Mouse (Mus musculus): Measurements from ENCODE around the gene Cachd1.

Gene Cachd1

DNA sequence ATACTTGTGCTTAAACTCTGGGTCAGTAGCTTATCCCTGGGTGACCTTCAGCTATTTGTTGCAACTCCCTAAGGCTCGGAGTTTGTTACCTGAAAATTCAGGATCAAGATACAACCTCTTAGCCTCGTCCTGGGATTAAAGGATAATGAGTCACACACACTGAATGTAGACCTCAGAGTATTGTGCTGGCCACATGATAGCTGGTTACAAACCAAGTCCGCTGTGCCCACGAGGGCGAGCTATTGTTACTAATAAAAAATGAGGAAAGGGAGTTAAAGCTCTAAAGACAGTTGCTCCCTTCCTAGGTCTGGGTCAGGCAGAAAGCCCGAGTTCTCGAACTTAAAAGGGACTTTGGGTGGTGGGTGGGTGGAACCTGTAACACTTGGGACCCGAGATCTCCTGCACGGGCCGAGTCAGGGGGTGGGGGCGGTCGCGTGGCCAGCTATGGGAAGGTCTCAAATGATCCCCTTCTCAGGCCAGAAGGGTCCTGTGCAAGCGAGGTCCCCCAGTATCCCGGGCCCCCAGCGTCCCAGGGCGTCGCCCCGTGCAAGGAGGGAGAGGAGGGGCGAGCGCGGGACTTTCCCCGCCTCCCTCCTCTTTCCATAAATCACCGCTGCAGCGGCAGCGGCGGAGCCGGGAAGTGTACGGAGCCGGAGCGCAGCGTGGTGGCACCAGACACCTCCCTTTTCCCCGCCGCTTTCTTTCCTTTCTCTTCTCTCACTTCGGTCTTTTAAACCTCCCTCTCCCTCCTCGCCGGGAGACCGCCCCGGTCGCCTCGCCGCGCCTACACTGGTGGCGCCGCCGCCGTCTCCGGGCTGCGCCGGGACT, at the start of gene Cachd1:
Gene Cachd1, plus strand, starts transcription at position 633 of the 828 bp plus-strand sequence.
- DNase-seq = peak; percentile 89

DNA sequence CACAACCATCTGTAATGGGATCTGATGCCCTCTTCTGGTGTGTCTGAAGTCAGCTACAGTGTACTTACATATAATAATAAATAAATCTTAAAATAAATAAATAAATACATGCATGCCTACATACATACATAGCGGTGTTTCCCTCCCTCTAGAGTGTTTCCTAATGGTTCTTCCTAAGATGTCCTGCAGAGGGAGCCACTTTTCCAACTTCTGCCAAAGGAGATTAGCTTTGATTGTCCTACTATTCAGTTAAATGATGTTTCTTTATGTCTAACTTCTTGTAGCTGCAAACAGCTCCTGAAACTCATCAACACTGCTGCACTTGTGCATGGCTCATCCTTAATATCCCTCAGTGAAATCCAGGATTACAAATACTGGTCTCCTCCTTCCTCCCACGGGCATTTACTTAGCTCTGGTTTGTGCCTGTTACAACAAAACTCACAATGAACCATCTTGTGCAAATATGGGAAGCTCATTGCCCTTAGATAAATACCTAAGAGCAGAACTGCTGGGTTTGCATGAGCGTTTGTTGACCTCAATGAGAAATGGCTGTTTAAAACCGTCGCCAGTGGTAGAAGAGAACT, 47.5 kb upstream of the Cachd1 start:
- DNase-seq = peak; percentile 17

DNA sequence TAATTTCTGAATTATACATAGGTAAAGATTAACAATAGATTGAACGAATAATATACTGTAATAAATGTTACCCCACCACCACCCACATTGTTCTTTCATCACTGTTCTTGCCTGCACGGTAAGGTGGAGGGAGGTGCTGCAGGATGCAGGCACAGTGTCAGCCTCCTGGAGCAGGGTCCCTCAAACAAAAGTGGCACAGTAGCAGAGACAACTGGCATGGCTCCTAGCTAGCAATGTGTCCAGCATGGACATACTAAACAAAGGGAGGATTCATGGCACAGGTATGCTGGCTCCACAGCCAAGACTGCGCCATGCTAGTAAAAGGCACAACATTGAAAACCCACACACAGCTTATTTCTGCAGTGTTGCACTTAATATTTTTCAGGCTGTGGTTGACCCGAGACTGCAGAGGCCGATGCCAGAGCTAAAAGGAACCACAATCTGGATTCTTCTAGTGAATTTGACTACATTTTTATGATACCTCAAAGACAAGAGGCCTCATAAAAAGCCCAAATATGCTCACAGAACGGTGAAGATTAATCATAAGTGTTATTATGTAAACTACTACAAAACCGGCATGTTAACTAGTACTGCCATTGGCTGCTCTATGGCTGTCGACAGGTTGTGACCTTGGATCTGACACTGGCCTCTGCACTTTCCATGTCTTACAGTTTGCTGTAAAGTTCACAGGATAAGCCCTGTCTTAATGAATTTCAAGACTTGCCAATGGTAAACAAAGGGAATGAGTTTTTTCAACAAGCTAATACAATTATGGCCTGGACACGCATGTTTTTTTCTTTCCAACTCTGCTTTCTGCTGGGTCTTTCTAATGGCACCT, 41.2 kb upstream of the Cachd1 start:
- DNase-seq = no peak

DNA sequence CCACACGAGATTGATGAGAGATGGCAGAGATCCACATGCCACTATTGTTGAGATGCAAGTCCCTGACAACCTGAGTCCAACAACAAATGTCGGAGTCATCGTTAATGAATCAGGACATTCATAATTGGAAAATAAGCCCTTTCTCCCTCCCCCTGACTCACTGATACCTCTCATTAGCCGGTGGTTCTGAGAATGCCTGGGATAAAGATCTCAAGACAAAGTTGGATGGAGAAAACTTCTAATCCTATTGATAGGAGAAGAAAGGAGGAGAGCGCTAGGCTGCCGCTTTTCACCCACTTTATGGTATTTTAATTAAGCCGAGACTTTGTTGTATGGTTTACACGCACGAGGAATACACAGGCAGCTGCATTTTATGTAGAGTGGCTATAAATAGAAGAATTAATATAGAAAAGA, 40.5 kb upstream of the Cachd1 start:
- no peak for DNase-seq

DNA sequence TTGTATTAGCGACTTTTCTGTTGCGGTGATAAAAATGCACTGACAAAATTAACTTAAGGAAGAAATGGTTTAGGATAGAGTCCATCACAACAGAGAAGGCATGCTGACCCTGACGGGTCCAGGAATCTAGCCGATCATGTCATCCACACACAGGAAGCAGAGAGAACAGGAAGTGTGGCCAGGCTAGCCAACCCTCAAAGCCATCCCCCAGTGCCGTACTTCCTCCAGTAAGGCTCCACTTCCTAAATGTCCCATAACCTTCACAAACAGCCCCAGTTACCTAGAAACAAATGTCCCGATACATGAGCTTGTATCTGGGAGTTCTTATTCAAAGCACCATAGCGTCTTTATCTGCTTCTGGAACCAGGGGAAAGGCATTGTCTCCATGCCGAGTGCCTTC, 32.9 kb upstream of the Cachd1 start:
- DNase-seq = no peak

DNA sequence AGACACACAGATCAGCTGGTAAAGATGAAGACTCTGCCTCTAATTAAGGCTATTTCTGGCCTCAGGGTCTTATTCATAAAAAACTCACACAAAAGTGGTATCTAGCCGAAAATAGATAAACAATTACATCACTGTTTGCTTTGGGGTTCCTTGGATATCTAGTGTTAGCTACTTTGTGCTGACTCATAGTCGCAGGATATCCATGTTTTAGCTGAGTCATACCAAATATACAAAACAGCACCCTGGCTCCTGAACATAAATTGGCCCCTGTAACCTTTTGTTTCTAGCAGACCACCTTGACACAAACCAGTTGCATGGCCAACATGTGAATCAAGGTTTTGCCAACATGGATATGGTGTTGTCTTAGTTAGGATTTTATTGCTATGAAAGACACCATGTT, 24.2 kb upstream of the Cachd1 start:
- no peak for DNase-seq

DNA sequence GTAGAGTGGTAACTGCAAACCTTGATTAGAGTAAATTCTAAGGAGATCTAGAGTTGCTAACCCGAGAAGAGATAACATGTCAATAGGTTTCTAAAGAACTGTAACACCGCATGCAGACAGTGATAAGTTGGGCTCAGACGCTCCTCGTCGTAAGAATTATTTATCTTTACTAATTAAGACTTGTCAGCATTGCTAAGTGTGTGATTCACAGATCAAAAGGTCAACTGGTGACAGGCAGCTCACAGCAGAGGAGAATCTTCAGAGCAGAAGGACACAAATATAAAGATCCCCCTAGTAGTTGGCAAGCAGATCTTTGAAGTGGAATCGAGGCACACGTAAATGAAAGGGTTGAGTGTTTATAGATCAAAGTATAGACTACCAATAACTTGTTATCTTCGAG, 20.8 kb upstream of the Cachd1 start:
- no peak for DNase-seq

DNA sequence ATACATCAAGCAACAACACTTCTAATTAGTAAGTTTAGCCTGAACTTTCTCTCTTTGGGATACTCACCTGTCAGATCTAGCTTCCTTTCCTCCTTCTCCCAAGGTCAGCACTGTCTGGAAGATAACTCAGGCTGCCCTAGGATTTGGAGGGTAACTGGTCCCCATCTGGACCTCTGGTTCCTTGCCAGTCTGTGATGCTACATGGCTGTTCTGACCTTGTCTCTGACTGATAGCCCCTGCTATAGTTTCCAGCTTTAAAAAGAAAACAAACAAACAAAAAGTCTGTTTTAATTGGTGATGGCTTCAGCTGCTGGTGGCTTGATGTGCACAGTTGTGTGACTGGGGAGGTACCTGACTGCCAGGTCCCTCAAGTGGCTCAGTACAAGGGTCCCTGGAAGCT, 20.0 kb upstream of the Cachd1 start:
- DNase-seq = no peak

DNA sequence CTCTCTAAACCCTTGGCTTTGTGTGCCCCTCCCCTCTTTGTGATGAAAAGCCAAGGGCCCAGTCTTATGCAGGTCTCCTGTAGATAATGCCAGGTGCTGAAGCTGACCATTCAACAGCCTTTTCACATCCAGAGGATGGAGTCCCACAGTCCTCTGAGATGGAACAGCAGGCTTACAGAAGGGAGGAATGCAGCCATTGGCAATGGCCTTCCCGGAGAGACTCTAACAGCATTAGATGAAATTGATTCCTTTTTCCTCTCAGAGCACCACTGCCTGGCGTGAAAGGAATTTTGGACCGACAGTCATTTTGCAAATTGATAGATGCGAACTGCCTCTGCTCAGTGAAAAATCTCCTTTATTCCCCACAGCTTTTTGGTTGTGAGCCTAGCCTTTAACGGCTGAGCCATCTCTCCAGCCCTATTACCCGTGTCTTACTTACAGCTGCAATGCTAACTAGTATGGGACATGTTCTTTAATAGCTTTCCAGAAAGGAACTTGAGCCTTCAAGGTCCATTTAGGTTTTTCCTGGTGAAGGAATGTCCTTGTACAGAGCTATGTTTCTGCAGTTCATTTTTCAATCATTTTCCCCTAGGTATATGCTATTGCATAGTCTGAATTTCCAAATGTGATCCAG, 18.1 kb upstream of the Cachd1 start:
- no peak for DNase-seq

DNA sequence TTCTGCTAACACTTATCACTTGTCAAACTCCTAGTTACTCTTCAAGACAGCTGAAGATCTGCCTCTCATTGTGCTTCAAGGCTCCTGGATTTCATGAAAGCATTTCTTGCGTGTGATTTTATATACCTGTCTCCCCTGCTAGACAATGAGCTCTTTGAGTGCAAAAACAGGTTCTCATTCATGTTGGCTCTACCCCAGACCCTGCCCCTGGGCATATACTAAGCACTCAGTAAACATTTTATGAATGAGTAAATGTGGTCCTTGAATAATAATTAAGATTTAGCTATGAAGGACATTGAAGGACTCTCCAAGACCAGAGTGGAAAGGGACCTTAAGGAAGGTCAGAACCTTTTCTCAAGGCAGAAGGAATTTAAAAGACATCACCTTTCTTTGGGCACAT, 16.9 kb upstream of the Cachd1 start:
- no peak for DNase-seq

DNA sequence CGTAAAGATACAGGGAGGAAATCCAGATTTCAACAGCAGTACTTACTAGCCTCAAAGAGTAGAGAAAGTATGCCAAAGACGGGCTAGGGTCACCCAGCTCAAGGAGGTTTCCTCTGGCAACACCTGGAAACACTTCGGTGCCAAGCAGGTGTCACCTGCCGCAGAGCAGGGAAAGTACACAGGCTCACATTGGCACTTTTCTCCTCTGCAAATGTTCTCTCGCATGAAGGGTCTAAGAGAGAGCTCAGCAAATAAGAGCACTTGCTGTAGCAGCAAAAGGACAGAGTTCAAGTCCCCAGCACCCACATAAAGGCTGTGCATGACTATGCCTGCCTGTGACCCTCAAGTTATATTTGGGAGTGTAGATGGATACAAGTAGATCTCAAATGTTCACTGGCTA, 16.1 kb upstream of the Cachd1 start:
- no peak for DNase-seq

DNA sequence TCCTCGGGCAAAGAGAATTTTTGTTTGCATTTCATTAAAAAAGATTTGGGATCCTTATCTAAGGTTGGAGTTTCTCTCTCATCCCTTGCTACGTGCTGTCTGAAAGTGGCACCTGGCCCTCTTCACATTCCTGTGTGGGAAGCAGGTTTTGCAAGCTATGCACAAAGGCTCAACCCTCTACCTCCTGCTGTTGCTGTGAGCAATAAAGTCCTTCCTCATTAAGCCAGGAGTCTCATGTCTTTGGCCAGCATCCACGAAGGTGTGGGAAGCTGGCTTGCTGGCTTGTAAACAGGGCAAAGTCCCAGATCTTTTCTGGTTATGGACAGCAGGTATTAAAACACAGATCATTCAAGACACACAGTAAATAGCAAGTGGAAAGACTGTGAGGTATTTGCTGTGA, 7.9 kb upstream of the Cachd1 start:
- DNase-seq = peak; percentile 77

DNA sequence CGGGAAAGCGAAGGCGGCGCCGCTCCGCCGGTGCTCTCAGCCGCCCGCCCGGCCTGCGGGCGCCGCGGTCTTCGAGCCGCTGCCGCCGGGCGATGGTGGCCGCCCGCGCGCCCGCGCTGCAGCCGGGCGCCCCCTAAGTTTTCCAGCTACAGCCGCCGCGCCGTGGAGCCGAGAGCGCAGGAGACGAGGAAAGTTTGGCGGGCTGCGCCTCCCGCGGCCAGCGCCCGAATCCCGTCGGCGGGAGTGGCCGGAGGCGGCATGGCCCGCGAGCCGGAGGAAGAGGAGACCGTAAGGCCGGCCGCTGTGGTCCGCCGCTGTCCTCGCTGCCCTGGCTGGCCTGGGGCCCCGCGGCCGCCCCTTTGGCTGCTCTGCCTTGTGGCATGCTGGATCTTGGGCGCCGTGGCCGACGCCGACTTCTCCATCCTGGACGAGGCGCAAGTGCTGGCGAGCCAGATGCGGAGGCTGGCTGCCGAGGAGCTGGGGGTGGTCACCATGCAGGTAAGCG, 448 bp downstream of the Cachd1 start:
- DNase-seq = peak; percentile 69

DNA sequence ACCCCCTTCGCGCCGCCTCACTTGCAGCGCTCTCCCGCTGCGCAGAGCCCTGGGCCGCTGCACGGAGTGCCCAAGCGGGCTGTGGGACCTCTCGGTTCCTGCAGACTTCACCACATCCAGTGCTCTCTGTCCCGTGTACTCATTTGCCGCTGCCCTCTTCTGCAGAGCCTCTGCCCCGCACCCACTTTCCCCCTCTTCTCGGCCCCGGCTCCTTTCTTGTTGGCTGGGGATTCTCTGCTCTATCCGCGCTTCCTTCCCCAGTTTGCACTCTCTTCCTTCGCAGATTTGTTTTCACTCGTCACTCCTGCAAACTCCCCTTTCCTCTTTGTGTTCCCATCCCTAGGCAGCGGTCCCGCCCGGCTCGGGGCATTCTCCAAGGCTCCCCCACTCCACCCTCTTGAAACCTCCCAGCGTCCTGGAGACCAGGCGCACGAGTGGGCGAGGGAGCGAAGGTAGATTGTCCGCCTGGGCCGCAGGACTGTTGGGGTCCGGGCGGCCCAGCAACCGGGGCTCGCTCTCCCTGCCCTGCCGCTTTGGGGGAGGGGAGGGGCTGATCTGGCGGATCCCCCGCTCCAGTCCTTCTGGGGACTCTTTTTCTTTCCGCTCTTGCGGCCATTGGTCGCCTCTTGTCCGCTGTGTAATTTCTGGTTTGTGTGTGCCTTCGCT, 1.0 kb downstream of the Cachd1 start:
- DNase-seq = peak; percentile 64

DNA sequence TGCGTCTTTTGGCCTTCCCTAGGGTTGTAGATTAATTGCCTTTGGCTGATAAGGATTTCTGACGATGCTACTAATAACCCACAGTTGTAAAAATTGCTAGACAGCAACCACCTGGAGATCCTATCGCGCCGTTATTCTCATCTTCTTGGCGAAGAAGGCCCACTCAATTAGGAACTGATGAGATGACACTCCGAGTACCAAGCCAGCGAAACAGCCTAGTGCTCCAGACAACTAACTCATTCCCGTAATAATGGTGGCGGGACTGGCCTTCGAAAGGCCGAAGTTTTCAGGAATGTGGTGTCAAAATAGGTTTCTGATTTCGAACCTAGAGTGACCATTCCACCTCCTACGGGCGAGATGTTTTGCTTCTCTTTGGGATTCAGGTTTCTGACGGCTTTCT, 1.6 kb downstream of the Cachd1 start:
- peak; percentile 41 for DNase-seq

DNA sequence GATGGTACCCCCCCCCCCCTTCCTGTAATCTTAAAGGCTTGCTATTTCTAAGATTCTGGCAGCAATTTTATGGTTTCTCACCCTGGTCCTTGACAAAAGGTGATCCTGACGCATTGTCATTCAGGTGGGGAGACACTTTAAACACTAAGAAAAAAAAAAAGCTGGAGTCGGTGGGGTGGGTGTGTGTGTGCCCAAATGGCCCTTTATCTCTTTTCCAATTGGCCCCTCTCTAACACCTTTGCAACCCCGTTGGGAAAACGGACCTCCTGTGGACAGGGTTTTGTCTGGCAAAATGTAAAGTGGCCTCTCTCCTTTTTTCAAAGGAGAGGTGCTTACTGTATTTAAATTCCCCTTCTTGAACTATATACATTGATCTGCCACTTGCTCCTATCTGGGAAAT, 2.5 kb downstream of the Cachd1 start:
- DNase-seq = no peak

DNA sequence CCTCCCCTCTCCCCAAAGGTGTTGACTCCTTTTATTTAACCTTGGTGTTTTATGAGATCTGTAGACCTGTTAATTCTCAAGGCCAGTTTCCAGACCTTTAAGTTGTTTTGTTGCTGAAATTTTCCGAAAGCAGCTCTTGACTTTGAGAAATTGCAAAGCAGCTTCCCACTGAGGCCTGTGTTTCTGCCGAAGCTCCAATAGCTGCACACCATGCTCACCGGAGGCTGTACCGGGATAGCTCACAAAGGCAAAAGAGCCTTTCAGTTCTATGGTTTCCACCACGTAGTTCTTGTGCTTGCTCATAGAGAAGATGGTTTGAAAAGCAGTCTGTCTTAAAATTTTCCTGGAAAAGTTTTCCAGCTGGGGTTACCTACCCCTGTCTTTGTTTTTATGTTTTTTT, 3.2 kb downstream of the Cachd1 start:
- no peak for DNase-seq

DNA sequence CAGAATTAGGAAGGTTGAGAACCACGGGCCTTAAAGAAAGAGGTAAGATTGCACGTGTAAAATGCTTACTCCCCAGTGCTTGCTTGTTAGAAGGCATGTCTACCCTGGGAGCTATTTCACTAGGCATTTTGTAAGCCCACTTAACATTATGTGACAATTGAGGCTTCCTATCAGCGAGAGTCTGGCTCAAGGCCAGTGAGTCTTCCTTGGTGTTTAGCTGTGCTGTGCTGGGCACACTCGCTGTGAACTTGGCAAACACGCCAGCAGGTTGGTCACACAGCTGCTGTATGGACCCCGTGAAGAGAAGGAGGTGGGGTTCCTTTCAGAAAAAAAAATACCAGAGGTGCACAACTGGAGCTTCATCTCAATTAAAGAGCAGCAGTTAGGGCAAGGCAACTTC, 4.4 kb downstream of the Cachd1 start:
- no peak for DNase-seq

DNA sequence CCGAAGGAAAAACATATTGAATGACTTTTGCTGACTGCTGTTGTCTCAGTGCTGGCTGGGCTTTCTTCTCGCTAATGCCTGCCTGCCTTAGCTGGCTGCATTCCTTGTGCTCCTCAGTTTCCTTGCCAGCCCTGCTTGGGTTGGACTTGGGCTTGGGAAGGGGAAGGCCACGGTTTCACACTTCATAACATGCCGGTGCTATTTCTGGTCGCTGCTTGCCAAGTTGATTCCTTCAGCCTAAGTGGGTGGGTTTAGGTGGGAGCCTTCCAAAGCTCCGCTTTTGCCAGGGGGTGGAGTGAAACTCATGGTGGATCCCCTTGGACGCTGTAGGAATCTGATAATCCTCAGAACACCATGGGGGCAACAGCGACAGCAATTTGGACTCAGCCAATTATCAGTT, 5.9 kb downstream of the Cachd1 start:
- peak; percentile 51 for DNase-seq

DNA sequence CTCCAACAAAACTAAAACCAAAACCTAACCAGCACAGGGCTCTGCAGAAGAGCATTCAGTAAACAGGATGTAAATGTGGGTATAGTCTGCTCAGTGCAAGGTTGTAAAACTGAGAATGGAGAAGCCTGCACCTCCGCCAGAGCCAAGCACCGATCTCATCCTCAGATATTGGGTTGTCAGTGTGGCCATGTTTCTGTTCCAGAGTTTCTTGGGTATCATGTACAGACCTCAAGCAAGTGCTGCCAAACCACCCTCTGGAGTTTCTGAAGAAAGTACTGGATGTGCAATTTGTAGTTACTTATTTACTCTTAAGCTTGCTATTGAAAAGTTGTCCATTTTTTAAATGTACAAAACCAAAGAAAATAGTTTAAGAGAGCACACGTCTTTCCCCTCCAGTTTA, 6.4 kb downstream of the Cachd1 start:
- DNase-seq = peak; percentile 38

DNA sequence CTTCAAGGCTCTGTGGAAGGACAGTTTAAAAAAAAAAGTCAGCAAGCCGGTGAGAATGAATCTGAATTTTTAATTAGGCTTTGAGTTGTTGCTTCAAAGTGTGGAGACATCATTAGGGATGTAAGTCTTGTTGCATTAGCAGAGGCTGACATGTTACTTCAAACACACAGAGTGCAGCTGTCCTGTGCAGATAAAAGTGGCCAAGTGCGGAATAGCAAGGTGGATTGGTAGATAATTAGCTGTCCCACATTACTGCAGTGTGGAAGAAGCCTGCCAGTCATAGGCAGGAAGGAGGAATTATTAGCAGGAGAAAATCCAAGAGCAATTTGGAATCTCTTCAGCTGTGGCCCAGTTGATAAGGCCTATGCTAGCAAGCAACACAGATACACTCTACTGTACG, 10.7 kb downstream of the Cachd1 start:
- DNase-seq = no peak

DNA sequence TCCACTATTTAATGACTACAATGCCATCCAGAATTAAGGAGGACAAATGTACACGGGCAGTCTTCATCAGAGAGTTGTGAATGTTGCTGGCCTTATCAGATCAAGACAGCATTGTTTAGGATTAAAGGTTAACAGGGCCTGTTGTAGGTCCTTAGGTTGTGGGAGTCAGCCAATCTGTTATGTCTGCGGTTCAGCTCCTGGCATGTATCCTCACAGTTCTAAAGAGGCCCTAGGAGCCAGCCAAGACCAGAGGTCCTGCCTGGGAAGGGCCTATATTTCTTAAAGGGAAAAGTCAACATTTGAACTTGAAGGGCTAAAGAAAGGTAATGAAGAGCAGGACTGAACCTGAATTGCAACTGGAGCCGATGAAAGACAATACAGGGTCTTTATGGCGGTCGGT, 13.7 kb downstream of the Cachd1 start:
- no peak for DNase-seq

DNA sequence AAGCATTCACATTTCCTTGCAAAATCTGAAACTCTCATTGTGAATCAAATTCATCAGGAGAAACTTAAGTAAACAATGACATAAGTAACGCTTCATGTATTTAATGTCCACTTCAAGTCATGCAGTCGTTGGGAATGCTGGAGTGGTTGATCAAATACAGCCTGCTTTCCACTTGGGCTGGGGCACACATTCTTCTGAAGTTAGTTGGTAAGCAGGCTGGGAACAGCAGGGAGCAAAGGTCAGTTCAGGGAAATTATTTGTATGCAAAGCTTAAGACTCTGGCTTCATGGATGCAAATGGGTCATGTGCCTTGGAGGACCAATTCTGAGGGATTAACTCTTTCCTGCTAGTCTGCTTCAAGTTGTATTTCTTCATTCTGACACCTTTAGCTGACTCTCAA, 16.7 kb downstream of the Cachd1 start:
- DNase-seq = peak; percentile 56

Data from kidney, adult 18-20 months (tissue).